Mouse (Mus musculus) olfactory bulb, adult 2 months (tissue): ENCODE results near the gene Mrps15. TPM values are rescaled to one million over a fixed set of nuclear protein-coding genes. Genes with fewer than 3 reads are reported as not detected.

Experiments
- H3K27ac ChIP-seq: fragments of 200-500 bp; 2 replicates; pipeline ENCODE4 v1.5.1; 2012; ENCODE audit warnings: low read depth, low read length; ENCODE audit not compliant: insufficient read depth
- H3K4me1 ChIP-seq: fragments of 200-500 bp; 2 replicates; pipeline ENCODE4 v1.6.1; 2012; ENCODE audit warnings: low read length; ENCODE audit not compliant: control insufficient read depth, insufficient read depth
- H3K4me3 ChIP-seq: fragments of 200-500 bp; 2 replicates; pipeline ENCODE4 v1.5.1; 2012; ENCODE audit warnings: mild to moderate bottlenecking, low read depth, low read length, moderate library complexity; ENCODE audit not compliant: insufficient read depth
- CTCF ChIP-seq: fragments of 200-500 bp; IDR thresholded peaks from 2 replicates; pipeline ENCODE4 v1.5.1; 2012; ENCODE audit warnings: low read depth, mild to moderate bottlenecking, low read length, moderate library complexity; ENCODE audit not compliant: insufficient read depth
- POLR2A ChIP-seq: fragments of 200-500 bp; IDR thresholded peaks from 2 replicates; pipeline ENCODE4 v1.6.1; 2012; ENCODE audit warnings: mild to moderate bottlenecking, low read depth, low read length, moderate library complexity; ENCODE audit not compliant: insufficient read depth
- WGBS: fragments of 180-500 bp; shearing (Covaris S2); methylation state at CpG from one replicate; pipeline ENCODE4 v1.1.7; 2018; 5-methylcytosine and 5-hydroxymethylcytosine counted together
- polyA plus RNA-seq: library from polyadenylated mRNA; stranded (reverse); fragments of >200 nt; gene quantifications from 2 replicates; pipeline ENCODE4 v1.2.4, GENCODE M21; 2012; ENCODE audit warnings: low replicate concordance; ENCODE audit not compliant: missing spikeins, insufficient read depth, insufficient read length

The Mrps15 gene
- polyA plus RNA-seq, 1 experiment = not detected

DNA sequence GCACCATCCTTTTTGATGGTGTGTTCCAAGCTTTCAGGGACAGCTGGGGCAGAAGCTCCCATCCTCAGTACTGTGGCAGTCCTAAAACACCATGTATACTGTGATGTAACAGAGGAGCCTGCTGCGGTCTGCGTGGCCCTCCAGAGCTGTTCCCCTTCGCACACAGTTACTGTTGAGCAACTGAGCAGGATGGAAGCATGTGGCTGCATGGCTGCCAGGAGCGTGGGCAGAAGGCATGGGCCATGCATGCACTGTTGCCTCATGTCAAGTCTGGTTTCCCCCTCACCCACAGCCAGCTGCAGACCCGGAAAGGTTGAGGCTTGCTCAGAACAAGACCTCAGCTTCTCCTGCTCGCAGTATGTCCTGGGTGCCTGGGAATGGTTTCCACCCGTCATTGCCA is 18.5 kb downstream of the Mrps15 start:
- WGBS = 87% methylated on average over 7 of the region's 7 CpGs
- H3K27ac ChIP-seq = no peak overlapping the region
- H3K4me3 ChIP-seq = no peak overlapping the region
- TF ChIP-seq CTCF (no peak), POLR2A (no peak)
- H3K4me1 ChIP-seq = peaks cover 2% of the 10 kb centered on the region

DNA sequence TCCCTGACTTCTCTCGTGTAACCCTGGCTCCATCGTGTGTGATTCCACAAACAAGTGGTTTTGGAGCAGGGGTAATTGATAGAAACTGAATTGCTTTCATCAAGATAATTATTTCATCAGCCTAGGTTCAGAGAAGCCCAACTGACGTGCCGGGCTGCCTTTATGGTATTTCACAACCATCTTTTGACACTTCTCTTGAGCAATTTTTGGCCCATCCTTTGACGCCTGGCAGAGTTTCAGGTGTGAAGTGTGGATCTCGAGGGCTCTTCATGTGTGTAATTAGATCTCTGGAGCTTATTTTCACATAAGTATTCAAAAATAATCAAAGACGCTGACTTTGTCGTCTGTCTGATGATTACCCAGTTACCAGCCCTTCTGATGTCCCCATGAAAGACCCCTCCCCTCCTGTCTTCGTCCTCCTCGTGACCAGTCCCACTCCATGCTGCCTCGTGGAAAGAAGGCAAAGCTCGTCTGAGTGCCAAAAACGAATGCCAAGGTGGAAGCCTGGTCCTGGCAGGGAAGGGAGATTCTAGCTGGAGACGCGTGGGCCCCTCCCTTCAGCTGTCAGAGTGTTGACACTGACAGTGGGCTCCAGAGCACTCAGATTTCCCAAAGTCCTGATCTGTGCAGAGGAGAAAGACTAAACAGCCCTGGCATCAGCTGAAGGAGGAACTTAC is 20.8 kb downstream of the Mrps15 start:
- Histone ChIP-seq H3K27ac (no peak overlapping the region), H3K4me3 (no peak overlapping the region), H3K4me1 (no peaks in the 10 kb centered on the region)
- no peak for TF ChIP-seq CTCF
- 55% methylated on average over 15 of the region's 15 CpGs for WGBS

DNA sequence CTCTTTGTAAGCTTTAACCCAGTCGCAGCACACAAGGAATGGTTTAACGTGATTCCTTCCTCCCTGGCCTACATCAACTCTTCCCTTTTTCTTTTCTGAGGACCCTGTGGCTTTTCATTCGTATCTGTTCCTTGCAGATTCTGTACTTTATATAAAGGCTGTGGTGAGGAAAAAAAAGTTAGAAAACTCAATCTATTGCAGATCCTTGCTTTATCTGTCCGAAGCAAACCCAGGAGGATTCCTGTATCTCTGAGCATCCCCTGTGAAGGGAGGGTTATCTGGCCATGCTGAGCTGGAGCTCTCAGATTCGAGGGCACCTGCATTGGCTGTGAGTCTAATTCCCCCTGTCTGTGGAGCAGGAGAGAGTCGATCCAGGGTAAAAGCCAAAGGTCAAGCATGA is 22.1 kb downstream of the Mrps15 start:
- Histone ChIP-seq H3K4me3 (no peak overlapping the region), H3K4me1 (no peaks in the 10 kb centered on the region), H3K27ac (no peak overlapping the region)
- WGBS = 86% methylated on average over 6 of the region's 6 CpGs
- TF ChIP-seq CTCF (no peak), POLR2A (no peak)

DNA sequence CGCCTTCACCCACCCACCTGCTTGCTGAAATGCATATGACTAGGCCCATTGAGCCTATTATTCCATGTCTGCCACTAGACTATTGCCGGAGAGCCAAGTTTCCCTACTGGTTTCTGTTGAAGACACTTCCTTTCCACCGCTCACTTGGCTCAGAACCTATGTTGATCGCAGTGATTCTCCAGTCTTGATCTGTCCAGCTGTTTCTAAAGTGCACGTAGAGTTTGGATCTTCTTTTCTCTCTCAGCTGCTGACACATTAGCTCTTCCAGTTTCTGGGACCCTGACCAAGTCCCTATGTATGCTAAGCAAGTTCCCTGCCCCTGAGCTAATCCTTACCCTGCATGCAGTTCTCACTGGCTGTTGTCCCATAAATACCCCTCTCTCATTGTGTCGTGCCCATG is 31.1 kb downstream of the Mrps15 start:
- TF ChIP-seq CTCF = no peak
- no peak for TF ChIP-seq POLR2A
- Histone ChIP-seq H3K27ac (no peak overlapping the region), H3K4me1 (peaks cover 3% of the 10 kb centered on the region), H3K4me3 (no peak overlapping the region)
- 76% methylated on average over 6 of the region's 6 CpGs for WGBS

DNA sequence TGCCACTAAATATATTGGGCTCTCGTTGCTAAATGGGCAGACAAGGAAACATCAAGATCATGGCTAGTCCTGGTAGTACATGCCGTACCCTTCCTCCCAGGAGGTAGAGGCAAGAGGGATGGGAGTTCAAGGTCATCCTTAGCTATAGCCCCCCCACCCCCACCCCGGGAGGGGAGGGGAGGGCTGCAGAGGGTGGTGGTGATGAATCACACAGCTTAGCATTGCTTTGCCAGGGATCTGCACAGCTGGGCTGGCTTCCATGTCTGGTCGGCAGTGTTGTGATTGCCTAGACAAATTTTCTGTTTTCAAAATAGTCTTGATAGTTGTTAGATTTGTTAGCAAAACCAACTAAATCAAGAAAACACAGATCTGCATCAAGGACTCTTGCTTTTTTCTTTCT is 32.5 kb downstream of the Mrps15 start:
- no peak overlapping the region for H3K4me3 ChIP-seq
- 45% methylated on average over 4 of the region's 4 CpGs for whole genome bisulfite sequencing
- no peak overlapping the region for H3K27ac ChIP-seq
- no peak for TF ChIP-seq CTCF
- no peak for TF ChIP-seq POLR2A
- H3K4me1 ChIP-seq = peaks cover 3% of the 10 kb centered on the region

DNA sequence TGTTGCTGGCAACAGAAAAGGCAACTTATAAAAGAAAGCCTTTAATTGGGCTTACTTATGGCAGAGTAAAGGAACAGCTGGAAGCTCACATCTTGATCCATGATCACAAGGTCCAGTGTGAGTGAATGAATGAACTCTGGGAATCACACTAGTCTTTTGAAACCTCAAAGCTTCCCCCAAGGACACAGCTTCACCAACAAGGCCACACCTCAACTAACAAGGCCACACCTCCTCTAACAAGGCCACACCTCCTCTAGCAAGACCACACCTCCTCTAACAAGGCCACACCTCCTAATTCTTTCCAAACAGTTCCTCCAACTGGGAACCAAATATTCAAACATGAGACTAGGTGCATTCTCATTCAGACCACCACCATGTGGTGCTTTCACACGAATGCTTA is 34.9 kb downstream of the Mrps15 start:
- WGBS = 89% methylated on average over 1 of the region's 1 CpGs
- no peak for TF ChIP-seq POLR2A
- no peak for TF ChIP-seq CTCF

DNA sequence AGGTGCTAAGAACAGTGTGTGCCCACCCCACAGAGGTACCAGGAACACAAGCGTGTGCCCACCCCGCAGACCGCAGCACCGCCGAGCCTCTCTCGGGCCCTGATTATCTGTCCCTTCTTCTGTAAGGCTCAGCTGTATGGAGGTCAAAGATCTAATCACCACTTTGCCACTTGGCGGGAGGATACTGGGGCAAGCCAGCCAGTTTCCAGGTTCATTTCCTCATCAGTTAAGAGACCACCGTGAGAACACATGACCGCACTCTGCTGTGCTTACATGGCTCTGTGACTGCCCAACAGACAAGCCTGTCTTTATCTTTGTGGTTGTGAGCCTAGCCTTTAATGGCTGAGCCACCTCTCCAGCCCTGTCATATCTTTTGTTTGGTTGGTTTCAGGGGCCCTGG is 36.3 kb downstream of the Mrps15 start:
- no peak for TF ChIP-seq POLR2A
- no peak for TF ChIP-seq CTCF
- no peak overlapping the region for H3K4me3 ChIP-seq
- H3K27ac ChIP-seq = no peak overlapping the region
- H3K4me1 ChIP-seq = peaks cover 5% of the 10 kb centered on the region
- 94% methylated on average over 9 of the region's 9 CpGs for WGBS

More for the DNA sequence above, 34.9 kb downstream of the Mrps15 start:
- H3K4me1 ChIP-seq = peaks cover 5% of the 10 kb centered on the region
- H3K27ac ChIP-seq = no peak overlapping the region
- no peak overlapping the region for H3K4me3 ChIP-seq

DNA sequence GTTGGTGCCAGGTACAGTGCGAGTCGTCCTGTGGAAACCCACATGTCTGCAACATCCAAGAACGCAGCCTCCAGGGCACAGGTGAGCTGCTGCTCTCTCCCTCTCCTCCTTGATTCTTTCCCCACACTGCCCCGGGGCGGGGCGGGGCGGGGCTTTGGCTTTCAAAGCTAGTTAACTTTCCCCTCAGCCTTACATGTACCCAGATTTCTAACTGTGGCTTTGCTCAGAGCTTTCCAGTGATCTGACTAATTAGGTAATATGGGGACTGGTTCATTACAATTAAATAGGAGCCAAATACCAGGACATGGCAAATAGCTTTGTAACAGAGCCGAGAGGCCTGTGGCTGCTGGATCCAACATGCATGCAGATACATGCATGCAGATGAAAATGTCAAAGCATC is 37.7 kb downstream of the Mrps15 start:
- TF ChIP-seq POLR2A = no peak
- no peak for TF ChIP-seq CTCF
- H3K4me1 ChIP-seq = 0 out of 2 replicates have a peak, but pooled peaks cover 2% of the 10 kb centered on the region
- 73% methylated on average over 8 of the region's 8 CpGs for WGBS
- no peak overlapping the region for H3K4me3 ChIP-seq
- H3K27ac ChIP-seq = no peak overlapping the region

DNA sequence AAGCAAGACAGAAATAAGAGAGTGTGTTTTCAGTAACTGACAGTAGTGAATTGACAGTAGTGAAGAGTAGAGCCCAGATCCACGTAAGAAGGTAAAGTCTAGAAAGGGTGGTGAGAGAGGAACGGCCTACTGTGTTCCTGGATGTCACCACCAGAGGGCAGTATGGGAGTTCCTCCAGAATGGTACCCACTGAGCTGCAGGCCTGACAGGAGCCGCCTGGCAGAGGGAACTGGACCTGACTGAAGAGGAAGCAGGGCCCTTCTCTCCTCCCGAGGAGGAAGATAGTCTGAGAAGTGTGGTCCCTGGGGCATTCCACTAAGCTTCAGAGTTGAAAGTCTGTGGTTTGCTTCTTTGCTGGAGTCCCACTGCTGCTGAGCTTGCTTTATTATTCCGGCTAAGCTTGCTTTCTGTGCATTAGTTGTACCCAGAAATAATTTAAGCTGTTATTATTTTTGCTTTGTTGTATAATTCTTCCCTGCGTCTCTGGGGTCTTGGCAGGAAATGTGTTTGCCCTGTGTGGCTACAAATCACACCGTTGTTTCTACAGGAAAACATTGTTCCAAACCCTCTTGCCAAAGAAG is 39.4 kb downstream of the Mrps15 start:
- TF ChIP-seq POLR2A (no peak), CTCF (peak; percentile 60)

More for the DNA sequence above, 39.4 kb downstream of the Mrps15 start:
- 0 out of 2 replicates have a peak, but pooled peaks cover 2% of the 10 kb centered on the region for H3K4me1 ChIP-seq
- 18% methylated on average over 7 of the region's 7 CpGs for WGBS
- no peak overlapping the region for H3K27ac ChIP-seq
- H3K4me3 ChIP-seq = no peak overlapping the region
